Mouse (Mus musculus): Measurements from ENCODE around the gene Sparcl1. TPM values are rescaled to one million over a fixed set of nuclear protein-coding genes. Genes with fewer than 3 reads are reported as not detected.

Gene Sparcl1
- polyA plus RNA-seq, 1 experiment from 2014 or later = 79.2 TPM

GRCm38 (mm10) chr5:104115118-104115517, 1.6 kb upstream of the Sparcl1 start:
- WGBS = 63% methylated on average over 14 of the region's 14 CpGs
- no peak overlapping the region for H3K4me2 ChIP-seq (replicated peaks; ENCODE audit: low read depth, low read length)
- H3K4me3 ChIP-seq (ENCODE audit: low read length) = no peak overlapping the region
- peak overlapping the region; percentile 84 for H3K27ac ChIP-seq (ENCODE audit: low read length)
- 0 out of 2 replicates have a peak overlapping the region, but pooled peaks have one; percentile 16 for H3K9ac ChIP-seq (replicated peaks; ENCODE audit: low read length)
- H3K9me3 ChIP-seq (ENCODE audit: low read length) = no peaks in the 10 kb centered on the region
- H3K4me1 ChIP-seq (ENCODE audit: insufficient read depth, low read length) = peaks cover 40% of the 10 kb centered on the region
- H3K36me3 ChIP-seq (ENCODE audit: insufficient read depth, low read length) = no peaks in the 10 kb centered on the region
- no peaks in the 10 kb centered on the region for H3K27me3 ChIP-seq (ENCODE audit: insufficient read depth, low read length)
- ATAC-seq (ENCODE audit: low FRiP score, low TSS enrichment) = peak; percentile 62

GRCm38 (mm10) chr5:104112511-104112910, 1.0 kb downstream of the Sparcl1 start:
- WGBS = 9% methylated on average over 5 of the region's 5 CpGs
- Histone ChIP-seq H3K9ac (replicated peaks; ENCODE audit: low read length) (peak overlapping the region; percentile 61), H3K9me3 (ENCODE audit: low read length) (no peaks in the 10 kb centered on the region), H3K36me3 (ENCODE audit: insufficient read depth, low read length) (no peaks in the 10 kb centered on the region), H3K27me3 (ENCODE audit: insufficient read depth, low read length) (no peaks in the 10 kb centered on the region), H3K4me2 (replicated peaks; ENCODE audit: low read depth, low read length) (peak overlapping the region; percentile 52), H3K4me1 (ENCODE audit: insufficient read depth, low read length) (peaks cover 63% of the 10 kb centered on the region), H3K27ac (ENCODE audit: low read length) (peak overlapping the region; percentile 86), H3K4me3 (ENCODE audit: low read length) (peak overlapping the region; percentile 37)
- ATAC-seq (ENCODE audit: low FRiP score, low TSS enrichment) = no peak

GRCm38 (mm10) chr5:104112016-104112415, 1.5 kb downstream of the Sparcl1 start:
- Histone ChIP-seq H3K9me3 (ENCODE audit: low read length) (no peaks in the 10 kb centered on the region), H3K4me3 (ENCODE audit: low read length) (peak overlapping the region; percentile 37), H3K27me3 (ENCODE audit: insufficient read depth, low read length) (no peaks in the 10 kb centered on the region), H3K9ac (replicated peaks; ENCODE audit: low read length) (peak overlapping the region; percentile 61), H3K4me1 (ENCODE audit: insufficient read depth, low read length) (peaks cover 63% of the 10 kb centered on the region), H3K27ac (ENCODE audit: low read length) (peak overlapping the region; percentile 86), H3K4me2 (replicated peaks; ENCODE audit: low read depth, low read length) (peak overlapping the region; percentile 52), H3K36me3 (ENCODE audit: insufficient read depth, low read length) (no peaks in the 10 kb centered on the region)
- ATAC-seq (ENCODE audit: low FRiP score, low TSS enrichment) = no peak
- 3% methylated on average over 9 of the region's 9 CpGs for WGBS

- no peaks in the 10 kb centered on the region for H3K27me3 ChIP-seq (ENCODE audit: insufficient read depth, low read length)
- H3K4me2 ChIP-seq (replicated peaks; ENCODE audit: low read depth, low read length) = peak overlapping the region; percentile 29; the same call in 1 of the 2 replicates
- WGBS = 33% methylated on average over 9 of the region's 9 CpGs
- peak overlapping the region; percentile 35; the same call in 1 of the 2 replicates for H3K9ac ChIP-seq (replicated peaks; ENCODE audit: low read length)
- no peaks in the 10 kb centered on the region for H3K36me3 ChIP-seq (ENCODE audit: insufficient read depth, low read length)
- H3K4me3 ChIP-seq (ENCODE audit: low read length) = no peak overlapping the region
- H3K9me3 ChIP-seq (ENCODE audit: low read length) = no peaks in the 10 kb centered on the region
- peaks cover 63% of the 10 kb centered on the region for H3K4me1 ChIP-seq (ENCODE audit: insufficient read depth, low read length)
- peak overlapping the region; percentile 85 for H3K27ac ChIP-seq (ENCODE audit: low read length)
- ATAC-seq (ENCODE audit: low FRiP score, low TSS enrichment) = 0 out of 2 replicates have a peak, but pooled peaks have one; percentile 13
Measured at GRCm38 (mm10) chr5:104110171-104110920, 3.2 kb downstream of the Sparcl1 start.

GRCm38 (mm10) chr5:104109516-104109915, 4.0 kb downstream of the Sparcl1 start:
- peak; percentile 87 for ATAC-seq (ENCODE audit: low FRiP score, low TSS enrichment)
- Histone ChIP-seq H3K4me3 (ENCODE audit: low read length) (no peak overlapping the region), H3K36me3 (ENCODE audit: insufficient read depth, low read length) (no peaks in the 10 kb centered on the region), H3K4me2 (replicated peaks; ENCODE audit: low read depth, low read length) (peak overlapping the region; percentile 52), H3K9me3 (ENCODE audit: low read length) (no peaks in the 10 kb centered on the region), H3K27ac (ENCODE audit: low read length) (peak overlapping the region; percentile 85), H3K4me1 (ENCODE audit: insufficient read depth, low read length) (peaks cover 56% of the 10 kb centered on the region), H3K27me3 (ENCODE audit: insufficient read depth, low read length) (no peaks in the 10 kb centered on the region), H3K9ac (replicated peaks; ENCODE audit: low read length) (no peak overlapping the region)
- WGBS = 16% methylated on average over 3 of the region's 3 CpGs

GRCm38 (mm10) chr5:104108879-104109369, 4.6 kb downstream of the Sparcl1 start:
- H3K27me3 ChIP-seq (ENCODE audit: insufficient read depth, low read length) = no peaks in the 10 kb centered on the region
- peaks cover 56% of the 10 kb centered on the region for H3K4me1 ChIP-seq (ENCODE audit: insufficient read depth, low read length)
- ATAC-seq (ENCODE audit: low FRiP score, low TSS enrichment) = peak; percentile 23; the same call in 1 of the 2 replicates
- peak overlapping the region; percentile 27 for H3K4me3 ChIP-seq (ENCODE audit: low read length)
- H3K9ac ChIP-seq (replicated peaks; ENCODE audit: low read length) = peak overlapping the region; percentile 49
- H3K9me3 ChIP-seq (ENCODE audit: low read length) = no peaks in the 10 kb centered on the region
- 23% methylated on average over 18 of the region's 18 CpGs for WGBS
- H3K27ac ChIP-seq (ENCODE audit: low read length) = peak overlapping the region; percentile 85
- H3K36me3 ChIP-seq (ENCODE audit: insufficient read depth, low read length) = no peaks in the 10 kb centered on the region
- peak overlapping the region; percentile 52 for H3K4me2 ChIP-seq (replicated peaks; ENCODE audit: low read depth, low read length)

GRCm38 (mm10) chr5:104108127-104108875, 5.2 kb downstream of the Sparcl1 start:
- no peaks in the 10 kb centered on the region for H3K27me3 ChIP-seq (ENCODE audit: insufficient read depth, low read length)
- peak overlapping the region; percentile 85 for H3K27ac ChIP-seq (ENCODE audit: low read length)
- H3K4me3 ChIP-seq (ENCODE audit: low read length) = peak overlapping the region; percentile 27
- H3K4me1 ChIP-seq (ENCODE audit: insufficient read depth, low read length) = peaks cover 52% of the 10 kb centered on the region
- 47% methylated on average over 11 of the region's 11 CpGs for WGBS
- H3K36me3 ChIP-seq (ENCODE audit: insufficient read depth, low read length) = no peaks in the 10 kb centered on the region
- ATAC-seq (ENCODE audit: low FRiP score, low TSS enrichment) = peak; percentile 42; the same call in 1 of the 2 replicates
- H3K9me3 ChIP-seq (ENCODE audit: low read length) = no peaks in the 10 kb centered on the region
- peak overlapping the region; percentile 52 for H3K4me2 ChIP-seq (replicated peaks; ENCODE audit: low read depth, low read length)
- H3K9ac ChIP-seq (replicated peaks; ENCODE audit: low read length) = peak overlapping the region; percentile 7

- WGBS = 62% methylated on average over 2 of the region's 2 CpGs
- no peak overlapping the region for H3K9ac ChIP-seq (replicated peaks; ENCODE audit: low read length)
- no peak for ATAC-seq (ENCODE audit: low FRiP score, low TSS enrichment)
- H3K36me3 ChIP-seq (ENCODE audit: insufficient read depth, low read length) = no peaks in the 10 kb centered on the region
- H3K4me3 ChIP-seq (ENCODE audit: low read length) = no peak overlapping the region
- H3K4me2 ChIP-seq (replicated peaks; ENCODE audit: low read depth, low read length) = no peak overlapping the region
- H3K27me3 ChIP-seq (ENCODE audit: insufficient read depth, low read length) = no peaks in the 10 kb centered on the region
- peaks cover 29% of the 10 kb centered on the region for H3K4me1 ChIP-seq (ENCODE audit: insufficient read depth, low read length)
- H3K9me3 ChIP-seq (ENCODE audit: low read length) = no peaks in the 10 kb centered on the region
- H3K27ac ChIP-seq (ENCODE audit: low read length) = no peak overlapping the region
Measured at GRCm38 (mm10) chr5:104104111-104104510, 9.4 kb downstream of the Sparcl1 start.

GRCm38 (mm10) chr5:104103171-104103570, 10.4 kb downstream of the Sparcl1 start:
- no peaks in the 10 kb centered on the region for H3K9me3 ChIP-seq (ENCODE audit: low read length)
- H3K4me2 ChIP-seq (replicated peaks; ENCODE audit: low read depth, low read length) = no peak overlapping the region
- ATAC-seq (ENCODE audit: low FRiP score, low TSS enrichment) = no peak
- H3K27me3 ChIP-seq (ENCODE audit: insufficient read depth, low read length) = no peaks in the 10 kb centered on the region
- no peak overlapping the region for H3K27ac ChIP-seq (ENCODE audit: low read length)
- peaks cover 22% of the 10 kb centered on the region for H3K4me1 ChIP-seq (ENCODE audit: insufficient read depth, low read length)
- WGBS = 46% methylated on average over 4 of the region's 4 CpGs
- no peaks in the 10 kb centered on the region for H3K36me3 ChIP-seq (ENCODE audit: insufficient read depth, low read length)
- H3K9ac ChIP-seq (replicated peaks; ENCODE audit: low read length) = no peak overlapping the region
- no peak overlapping the region for H3K4me3 ChIP-seq (ENCODE audit: low read length)
